Mouse (Mus musculus): Measurements from ENCODE around the gene Srarp. TPM values are rescaled to one million over a fixed set of nuclear protein-coding genes. Genes with fewer than 3 reads are reported as not detected.

Gene Srarp
- polyA plus RNA-seq, 1 experiment from 2014 or later, result 0.62 TPM

- H3K27me3 ChIP-seq (ENCODE audit: control insufficient read depth, insufficient read depth, low read depth, low read length), result no peaks in the 10 kb centered on the region
- 16% methylated on average over 16 of the region's 16 CpGs for WGBS
- ATAC-seq, result no peak
- H3K27ac ChIP-seq (ENCODE audit: low read length), result no peak overlapping the region
- H3K9ac ChIP-seq (ENCODE audit: low read depth, low read length), result no peak overlapping the region
- no peaks in the 10 kb centered on the region for H3K4me1 ChIP-seq (ENCODE audit: control insufficient read depth, insufficient read depth, low read length)
- no peaks in the 10 kb centered on the region for H3K9me3 ChIP-seq (replicated peaks; ENCODE audit: control insufficient read depth, low read length, poor library complexity, severe bottlenecking)
- no peaks in the 10 kb centered on the region for H3K36me3 ChIP-seq (ENCODE audit: control insufficient read depth, insufficient read depth, low read length)
- no peak overlapping the region for H3K4me3 ChIP-seq (ENCODE audit: low read depth, low read length)
- H3K4me2 ChIP-seq (ENCODE audit: low read length), result no peak overlapping the region
These were observed 41.2 kb downstream of the Srarp start for GRCm38 (mm10) chr4:141394751-141395150.

- H3K4me1 ChIP-seq (ENCODE audit: control insufficient read depth, insufficient read depth, low read length), result no peaks in the 10 kb centered on the region
- H3K27ac ChIP-seq (ENCODE audit: low read length), result no peak overlapping the region
- H3K9ac ChIP-seq (ENCODE audit: low read depth, low read length), result no peak overlapping the region
- H3K27me3 ChIP-seq (ENCODE audit: control insufficient read depth, insufficient read depth, low read depth, low read length), result no peaks in the 10 kb centered on the region
- no peak for ATAC-seq
- H3K9me3 ChIP-seq (replicated peaks; ENCODE audit: control insufficient read depth, low read length, poor library complexity, severe bottlenecking), result no peaks in the 10 kb centered on the region
- no peak overlapping the region for H3K4me2 ChIP-seq (ENCODE audit: low read length)
- no peak overlapping the region for H3K4me3 ChIP-seq (ENCODE audit: low read depth, low read length)
- no peaks in the 10 kb centered on the region for H3K36me3 ChIP-seq (ENCODE audit: control insufficient read depth, insufficient read depth, low read length)
- 83% methylated on average over 12 of the region's 12 CpGs for WGBS
These were observed 44.6 kb downstream of the Srarp start for GRCm38 (mm10) chr4:141391293-141391692.

- no peaks in the 10 kb centered on the region for H3K9me3 ChIP-seq (replicated peaks; ENCODE audit: control insufficient read depth, low read length, poor library complexity, severe bottlenecking)
- no peaks in the 10 kb centered on the region for H3K36me3 ChIP-seq (ENCODE audit: control insufficient read depth, insufficient read depth, low read length)
- no peak overlapping the region for H3K4me2 ChIP-seq (ENCODE audit: low read length)
- no peak for ATAC-seq
- H3K4me1 ChIP-seq (ENCODE audit: control insufficient read depth, insufficient read depth, low read length), result no peaks in the 10 kb centered on the region
- WGBS, result 71% methylated on average over 18 of the region's 18 CpGs
- no peak overlapping the region for H3K27ac ChIP-seq (ENCODE audit: low read length)
- H3K4me3 ChIP-seq (ENCODE audit: low read depth, low read length), result no peak overlapping the region
- no peak overlapping the region for H3K9ac ChIP-seq (ENCODE audit: low read depth, low read length)
- H3K27me3 ChIP-seq (ENCODE audit: control insufficient read depth, insufficient read depth, low read depth, low read length), result peaks cover 2% of the 10 kb centered on the region
These were observed 46.3 kb downstream of the Srarp start for GRCm38 (mm10) chr4:141389366-141390150.

- Histone ChIP-seq H3K27ac (ENCODE audit: low read length) (no peak overlapping the region), H3K9me3 (replicated peaks; ENCODE audit: control insufficient read depth, low read length, poor library complexity, severe bottlenecking) (no peaks in the 10 kb centered on the region), H3K27me3 (ENCODE audit: control insufficient read depth, insufficient read depth, low read depth, low read length) (peaks cover 18% of the 10 kb centered on the region), H3K36me3 (ENCODE audit: control insufficient read depth, insufficient read depth, low read length) (no peaks in the 10 kb centered on the region), H3K9ac (ENCODE audit: low read depth, low read length) (no peak overlapping the region), H3K4me1 (ENCODE audit: control insufficient read depth, insufficient read depth, low read length) (no peaks in the 10 kb centered on the region), H3K4me2 (ENCODE audit: low read length) (no peak overlapping the region), H3K4me3 (ENCODE audit: low read depth, low read length) (no peak overlapping the region)
- 64% methylated on average over 5 of the region's 5 CpGs for WGBS
- no peak for ATAC-seq
These were observed 48.0 kb downstream of the Srarp start for GRCm38 (mm10) chr4:141387933-141388332.

GRCm38 (mm10) chr4:141387093-141387784 lies 48.7 kb downstream of the Srarp start:
- Histone ChIP-seq H3K4me3 (ENCODE audit: low read depth, low read length) (no peak overlapping the region), H3K9me3 (replicated peaks; ENCODE audit: control insufficient read depth, low read length, poor library complexity, severe bottlenecking) (no peaks in the 10 kb centered on the region), H3K27ac (ENCODE audit: low read length) (no peak overlapping the region), H3K36me3 (ENCODE audit: control insufficient read depth, insufficient read depth, low read length) (no peaks in the 10 kb centered on the region), H3K4me2 (ENCODE audit: low read length) (no peak overlapping the region), H3K9ac (ENCODE audit: low read depth, low read length) (no peak overlapping the region), H3K27me3 (ENCODE audit: control insufficient read depth, insufficient read depth, low read depth, low read length) (peaks cover 23% of the 10 kb centered on the region), H3K4me1 (ENCODE audit: control insufficient read depth, insufficient read depth, low read length) (0 out of 2 replicates have a peak, but pooled peaks cover 2% of the 10 kb centered on the region)
- 14% methylated on average over 5 of the region's 5 CpGs for WGBS
- 0 out of 2 replicates have a peak, but pooled peaks have one; percentile 29 for ATAC-seq

GRCm38 (mm10) chr4:141386150-141386549 lies 49.8 kb downstream of the Srarp start:
- Histone ChIP-seq H3K36me3 (ENCODE audit: control insufficient read depth, insufficient read depth, low read length) (0 out of 2 replicates have a peak, but pooled peaks cover 3% of the 10 kb centered on the region), H3K4me3 (ENCODE audit: low read depth, low read length) (no peak overlapping the region), H3K27me3 (ENCODE audit: control insufficient read depth, insufficient read depth, low read depth, low read length) (peaks cover 31% of the 10 kb centered on the region), H3K9ac (ENCODE audit: low read depth, low read length) (no peak overlapping the region), H3K4me1 (ENCODE audit: control insufficient read depth, insufficient read depth, low read length) (0 out of 2 replicates have a peak, but pooled peaks cover 3% of the 10 kb centered on the region), H3K27ac (ENCODE audit: low read length) (no peak overlapping the region), H3K9me3 (replicated peaks; ENCODE audit: control insufficient read depth, low read length, poor library complexity, severe bottlenecking) (no peaks in the 10 kb centered on the region), H3K4me2 (ENCODE audit: low read length) (no peak overlapping the region)
- 73% methylated on average over 7 of the region's 7 CpGs for WGBS
- no peak for ATAC-seq

- Histone ChIP-seq H3K27ac (ENCODE audit: low read length) (no peak overlapping the region), H3K4me3 (ENCODE audit: low read depth, low read length) (no peak overlapping the region), H3K36me3 (ENCODE audit: control insufficient read depth, insufficient read depth, low read length) (0 out of 2 replicates have a peak, but pooled peaks cover 3% of the 10 kb centered on the region), H3K9ac (ENCODE audit: low read depth, low read length) (no peak overlapping the region), H3K27me3 (ENCODE audit: control insufficient read depth, insufficient read depth, low read depth, low read length) (peaks cover 31% of the 10 kb centered on the region), H3K4me1 (ENCODE audit: control insufficient read depth, insufficient read depth, low read length) (0 out of 2 replicates have a peak, but pooled peaks cover 3% of the 10 kb centered on the region), H3K9me3 (replicated peaks; ENCODE audit: control insufficient read depth, low read length, poor library complexity, severe bottlenecking) (no peaks in the 10 kb centered on the region), H3K4me2 (ENCODE audit: low read length) (no peak overlapping the region)
- ATAC-seq, result no peak; the same call in 1 of the 2 replicates
- 0% methylated on average over 7 of the region's 7 CpGs for WGBS
These were observed 50.6 kb downstream of the Srarp start for GRCm38 (mm10) chr4:141385275-141385674.

Data from midbrain, embryonic 16.5 days (tissue).